Mouse (Mus musculus) bone marrow, adult 2 months (tissue): ENCODE measurements at regions not wholly inside any gene's neighbourhood (a gene's known extent, or its start where the extent isn't known, plus 50 kb on each side); places are given as distances from the start of the nearest gene placed in this dataset.

Experiments used
- H3K27ac ChIP-seq: fragments of 200-500 bp; 2 replicates; pipeline ENCODE4 v1.5.1; 2012; ENCODE audit warnings: low read depth, mild to moderate bottlenecking, control low read depth, inconsistent platforms, low read length; ENCODE audit not compliant: control insufficient read depth, poor library complexity, insufficient read depth
- H3K4me1 ChIP-seq: fragments of 200-500 bp; 2 replicates; pipeline ENCODE4 v1.6.1; 2011; ENCODE audit warnings: low read length; ENCODE audit not compliant: control insufficient read depth, insufficient read depth
- H3K4me3 ChIP-seq: fragments of 200-500 bp; replicated peaks from 2 replicates; pipeline ENCODE3; 2011; ENCODE audit warnings: mild to moderate bottlenecking, low read depth, low read length, control low read depth; ENCODE audit not compliant: control insufficient read depth
- CTCF ChIP-seq: fragments of 200-500 bp; IDR thresholded peaks from 2 replicates; pipeline ENCODE4 v1.5.1; 2011; ENCODE audit warnings: low read length, control low read depth; ENCODE audit not compliant: control insufficient read depth, insufficient read depth
- POLR2A ChIP-seq: fragments of 200-500 bp; IDR thresholded peaks from 2 replicates; pipeline ENCODE4 v1.6.1; 2011; ENCODE audit warnings: low read depth, mild to moderate bottlenecking, control low read depth, low read length, borderline replicate concordance; ENCODE audit not compliant: control insufficient read depth
- WGBS: fragments of 180-500 bp; shearing (Covaris S2); methylation state at CpG from one replicate; pipeline ENCODE4 v1.1.7; 2018; 5-methylcytosine and 5-hydroxymethylcytosine counted together

- Histone ChIP-seq H3K27ac (no peak overlapping the region), H3K4me1 (no peaks in the 10 kb centered on the region), H3K4me3 (no peak overlapping the region)
- TF ChIP-seq POLR2A, result no peak
- TF ChIP-seq CTCF, result no peak
- WGBS, result 40% methylated on average over 18 of the region's 18 CpGs
Measured at GRCm38 (mm10) chr4:125361611-125362520, 128.6 kb upstream of the Grik3 start.

DNA sequence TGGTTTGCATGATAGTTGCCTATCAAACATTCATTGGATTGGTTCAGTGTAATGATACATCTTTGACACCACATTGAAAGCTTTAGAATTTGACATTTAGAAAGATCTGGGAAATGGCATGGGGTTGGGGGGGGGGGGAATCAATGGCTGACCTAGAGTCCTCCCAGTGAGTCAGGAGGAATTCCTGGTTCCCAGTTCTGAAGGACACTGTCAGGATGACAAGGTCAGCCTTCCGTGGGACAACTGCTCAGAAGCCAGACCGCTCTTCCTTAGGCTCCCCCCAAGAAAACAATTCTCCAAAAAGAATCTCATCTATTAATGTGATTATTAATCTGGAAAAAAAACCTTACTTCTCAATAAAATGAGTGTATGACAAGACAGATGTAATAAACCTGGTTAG, 132.1 kb upstream of the Grik3 start:
- TF ChIP-seq POLR2A (no peak), CTCF (no peak)
- H3K4me3 ChIP-seq, result no peak overlapping the region
- 76% methylated on average over 2 of the region's 2 CpGs for WGBS
- no peaks in the 10 kb centered on the region for H3K4me1 ChIP-seq
- H3K27ac ChIP-seq, result no peak overlapping the region

GRCm38 (mm10) chr4:125356441-125356840, 134.1 kb upstream of the Grik3 start:
- Histone ChIP-seq H3K4me3 (no peak overlapping the region), H3K27ac (no peak overlapping the region), H3K4me1 (no peaks in the 10 kb centered on the region)
- WGBS, result 51% methylated on average over 8 of the region's 8 CpGs
- TF ChIP-seq POLR2A, result no peak

DNA sequence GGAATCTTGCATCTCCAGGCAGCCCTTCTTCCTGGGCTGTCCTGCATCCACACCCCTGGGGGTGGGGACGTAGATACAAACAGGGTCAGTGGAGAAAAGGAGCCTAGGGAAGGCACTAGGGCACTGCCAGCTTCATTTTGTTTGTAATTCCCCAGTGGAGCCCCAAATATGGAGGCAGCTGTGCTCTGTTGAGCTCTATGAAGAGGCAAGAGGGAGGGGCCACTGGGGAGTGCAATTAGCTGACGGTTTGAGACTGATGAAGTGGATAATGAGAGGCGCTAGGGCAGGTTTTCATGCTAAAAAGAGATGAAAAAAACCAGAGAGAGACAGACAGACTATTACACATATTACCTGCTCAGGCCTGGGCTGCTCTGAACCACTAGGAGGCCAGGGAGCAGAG, 135.8 kb upstream of the Grik3 start:
- TF ChIP-seq POLR2A (no peak), CTCF (no peak)
- H3K27ac ChIP-seq, result no peak overlapping the region
- WGBS, result 53% methylated on average over 3 of the region's 3 CpGs
- no peaks in the 10 kb centered on the region for H3K4me1 ChIP-seq
- no peak overlapping the region for H3K4me3 ChIP-seq

GRCm38 (mm10) chr4:125350056-125350455, 140.4 kb upstream of the Grik3 start:
- TF ChIP-seq CTCF (no peak), POLR2A (no peak)
- no peak overlapping the region for H3K4me3 ChIP-seq
- H3K27ac ChIP-seq, result no peak overlapping the region
- 58% methylated on average over 1 of the region's 1 CpGs for WGBS
- H3K4me1 ChIP-seq, result no peaks in the 10 kb centered on the region

DNA sequence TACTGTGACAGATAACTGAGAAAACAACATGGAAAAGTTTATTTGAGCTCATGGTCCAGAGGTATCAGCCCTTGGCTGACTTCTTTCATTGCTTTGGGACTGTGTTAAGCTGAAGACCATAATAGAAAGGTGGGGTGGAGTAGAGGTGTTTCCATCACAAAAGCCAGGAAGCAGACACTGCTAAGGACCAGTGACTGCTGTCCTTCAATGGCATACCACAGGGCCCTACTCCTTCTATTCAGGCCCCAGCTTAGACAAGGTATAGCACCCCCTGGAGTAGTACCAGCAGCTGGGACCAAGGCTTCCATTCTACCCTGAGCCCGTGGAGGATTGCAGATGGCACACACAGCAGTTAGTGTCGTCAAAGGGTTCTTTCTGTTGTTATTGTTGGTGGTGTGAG, 151.4 kb upstream of the Grik3 start:
- no peak overlapping the region for H3K27ac ChIP-seq
- no peak for TF ChIP-seq CTCF
- TF ChIP-seq POLR2A, result no peak
- H3K4me3 ChIP-seq, result no peak overlapping the region
- H3K4me1 ChIP-seq, result no peaks in the 10 kb centered on the region
- WGBS, result 59% methylated on average over 2 of the region's 2 CpGs

- TF ChIP-seq CTCF, result no peak
- no peak for TF ChIP-seq POLR2A
- H3K27ac ChIP-seq, result no peak overlapping the region
Measured at GRCm38 (mm10) chr4:125328806-125329205, 161.7 kb upstream of the Grik3 start.

GRCm38 (mm10) chr4:125324495-125324894, 166.0 kb upstream of the Grik3 start:
- 61% methylated on average over 3 of the region's 3 CpGs for WGBS
- Histone ChIP-seq H3K27ac (no peak overlapping the region), H3K4me3 (no peak overlapping the region), H3K4me1 (no peaks in the 10 kb centered on the region)
- TF ChIP-seq POLR2A, result no peak

More at GRCm38 (mm10) chr4:125328806-125329205, 161.7 kb upstream of the Grik3 start:
- no peaks in the 10 kb centered on the region for H3K4me1 ChIP-seq
- no peak overlapping the region for H3K4me3 ChIP-seq
- WGBS, result 28% methylated on average over 3 of the region's 3 CpGs

GRCm38 (mm10) chr4:125319343-125319742, 171.2 kb upstream of the Grik3 start:
- H3K4me1 ChIP-seq, result no peaks in the 10 kb centered on the region
- no peak overlapping the region for H3K4me3 ChIP-seq
- TF ChIP-seq CTCF (no peak), POLR2A (no peak)
- H3K27ac ChIP-seq, result no peak overlapping the region
- WGBS, result 75% methylated on average over 5 of the region's 5 CpGs

- TF ChIP-seq POLR2A (no peak), CTCF (no peak)
- 45% methylated on average over 8 of the region's 8 CpGs for WGBS
- no peak overlapping the region for H3K27ac ChIP-seq
- H3K4me1 ChIP-seq, result no peaks in the 10 kb centered on the region
- no peak overlapping the region for H3K4me3 ChIP-seq
Measured at GRCm38 (mm10) chr4:125318293-125318692, 172.2 kb upstream of the Grik3 start.
